Mouse (Mus musculus): ENCODE measurements around the gene Cyp46a1. TPM values are rescaled to one million over a fixed set of nuclear protein-coding genes. Genes with fewer than 3 reads are reported as not detected.
A peak's percentile ranks its signal among the peaks of the same experiment; 100 is the strongest.

The Cyp46a1 gene
- polyA plus RNA-seq (2011; ENCODE audit: insufficient read depth, insufficient read length, low replicate concordance, missing spikeins): 0.72 TPM in 1 of 2 replicates, not detected in the other

GRCm38 (mm10) chr12:108333895-108334445 is at the start of gene Cyp46a1:
Cyp46a1 (plus strand) TSS chr12:108334381.
- TF ChIP-seq CTCF (IDR thresholded peaks at IDR 0.05; ENCODE audit: control insufficient read depth, insufficient read depth, low read length) (no peak), POLR2A (IDR thresholded peaks at IDR 0.05; ENCODE audit: borderline replicate concordance, control insufficient read depth, low read depth, low read length) (peak; percentile 32; the same call in 1 of the 2 replicates)
- no peaks in the 10 kb centered on the region; the same call in none of the 2 replicates for H3K4me1 ChIP-seq (ENCODE audit: control insufficient read depth, insufficient read depth, low read length)
- WGBS: 1% methylated on average over 38 of the region's 56 CpGs
- H3K4me3 ChIP-seq (replicated peaks; ENCODE audit: control insufficient read depth, low read depth, low read length): peak within 1 kb of the TSS; percentile 15
- H3K27ac ChIP-seq (ENCODE audit: control insufficient read depth, insufficient read depth, low read depth, low read length, poor library complexity): no peak within 1 kb of the TSS

GRCm38 (mm10) chr12:108284455-108285224 is 49.5 kb upstream of the Cyp46a1 start:
- TF ChIP-seq CTCF (IDR thresholded peaks at IDR 0.05; ENCODE audit: control insufficient read depth, insufficient read depth, low read length) (no peak), POLR2A (IDR thresholded peaks at IDR 0.05; ENCODE audit: borderline replicate concordance, control insufficient read depth, low read depth, low read length) (no peak)
- no peak overlapping the region for H3K27ac ChIP-seq (ENCODE audit: control insufficient read depth, insufficient read depth, low read depth, low read length, poor library complexity)
- no peak overlapping the region for H3K4me3 ChIP-seq (replicated peaks; ENCODE audit: control insufficient read depth, low read depth, low read length)
- no peaks in the 10 kb centered on the region for H3K4me1 ChIP-seq (ENCODE audit: control insufficient read depth, insufficient read depth, low read length)
- 61% methylated on average over 14 of the region's 14 CpGs for WGBS

GRCm38 (mm10) chr12:108285225-108286011 is 48.8 kb upstream of the Cyp46a1 start:
- H3K4me3 ChIP-seq (replicated peaks; ENCODE audit: control insufficient read depth, low read depth, low read length): no peak overlapping the region
- no peak for TF ChIP-seq CTCF (IDR thresholded peaks at IDR 0.05; ENCODE audit: control insufficient read depth, insufficient read depth, low read length)
- TF ChIP-seq POLR2A (IDR thresholded peaks at IDR 0.05; ENCODE audit: borderline replicate concordance, control insufficient read depth, low read depth, low read length): no peak
- no peak overlapping the region for H3K27ac ChIP-seq (ENCODE audit: control insufficient read depth, insufficient read depth, low read depth, low read length, poor library complexity)
- H3K4me1 ChIP-seq (ENCODE audit: control insufficient read depth, insufficient read depth, low read length): no peaks in the 10 kb centered on the region
- 66% methylated on average over 11 of the region's 11 CpGs for WGBS

GRCm38 (mm10) chr12:108286381-108286780 is 47.8 kb upstream of the Cyp46a1 start:
- WGBS: 71% methylated on average over 4 of the region's 4 CpGs
- Histone ChIP-seq H3K4me1 (ENCODE audit: control insufficient read depth, insufficient read depth, low read length) (no peaks in the 10 kb centered on the region), H3K4me3 (replicated peaks; ENCODE audit: control insufficient read depth, low read depth, low read length) (no peak overlapping the region), H3K27ac (ENCODE audit: control insufficient read depth, insufficient read depth, low read depth, low read length, poor library complexity) (no peak overlapping the region)
- TF ChIP-seq POLR2A (IDR thresholded peaks at IDR 0.05; ENCODE audit: borderline replicate concordance, control insufficient read depth, low read depth, low read length): no peak
- no peak for TF ChIP-seq CTCF (IDR thresholded peaks at IDR 0.05; ENCODE audit: control insufficient read depth, insufficient read depth, low read length)

- Histone ChIP-seq H3K27ac (ENCODE audit: control insufficient read depth, insufficient read depth, low read depth, low read length, poor library complexity) (no peak overlapping the region), H3K4me3 (replicated peaks; ENCODE audit: control insufficient read depth, low read depth, low read length) (no peak overlapping the region), H3K4me1 (ENCODE audit: control insufficient read depth, insufficient read depth, low read length) (no peaks in the 10 kb centered on the region)
- TF ChIP-seq POLR2A (IDR thresholded peaks at IDR 0.05; ENCODE audit: borderline replicate concordance, control insufficient read depth, low read depth, low read length) (no peak), CTCF (IDR thresholded peaks at IDR 0.05; ENCODE audit: control insufficient read depth, insufficient read depth, low read length) (no peak)
- 88% methylated on average over 8 of the region's 8 CpGs for WGBS
These were observed 47.2 kb upstream of the Cyp46a1 start for GRCm38 (mm10) chr12:108287011-108287410.

- 79% methylated on average over 19 of the region's 19 CpGs for WGBS
- Histone ChIP-seq H3K4me1 (ENCODE audit: control insufficient read depth, insufficient read depth, low read length) (no peaks in the 10 kb centered on the region), H3K4me3 (replicated peaks; ENCODE audit: control insufficient read depth, low read depth, low read length) (no peak overlapping the region), H3K27ac (ENCODE audit: control insufficient read depth, insufficient read depth, low read depth, low read length, poor library complexity) (no peak overlapping the region)
- no peak for TF ChIP-seq CTCF (IDR thresholded peaks at IDR 0.05; ENCODE audit: control insufficient read depth, insufficient read depth, low read length)
- no peak for TF ChIP-seq POLR2A (IDR thresholded peaks at IDR 0.05; ENCODE audit: borderline replicate concordance, control insufficient read depth, low read depth, low read length)
These were observed 45.9 kb upstream of the Cyp46a1 start for GRCm38 (mm10) chr12:108288127-108288880.

- no peak for TF ChIP-seq CTCF (IDR thresholded peaks at IDR 0.05; ENCODE audit: control insufficient read depth, insufficient read depth, low read length)
- TF ChIP-seq POLR2A (IDR thresholded peaks at IDR 0.05; ENCODE audit: borderline replicate concordance, control insufficient read depth, low read depth, low read length): no peak
- WGBS: 36% methylated on average over 9 of the region's 9 CpGs
- no peak overlapping the region for H3K27ac ChIP-seq (ENCODE audit: control insufficient read depth, insufficient read depth, low read depth, low read length, poor library complexity)
- H3K4me1 ChIP-seq (ENCODE audit: control insufficient read depth, insufficient read depth, low read length): no peaks in the 10 kb centered on the region
- no peak overlapping the region for H3K4me3 ChIP-seq (replicated peaks; ENCODE audit: control insufficient read depth, low read depth, low read length)
These were observed 41.8 kb upstream of the Cyp46a1 start for GRCm38 (mm10) chr12:108292419-108292818.

All from bone marrow, adult 2 months (tissue).